Mouse (Mus musculus) ES-E14 (cell line): ENCODE results near the gene Gper1. TPM values are rescaled to one million over a fixed set of nuclear protein-coding genes. Genes with fewer than 3 reads are reported as not detected.

ENCODE experiments used
- DNase-seq: peaks from one replicate; pipeline ENCODE4 v3.0.0-alpha.2; 2013; ENCODE audit warnings: low read depth, low spot score
- H3K27ac ChIP-seq: 2 replicates; pipeline ENCODE4 v1.5.1; 2012; ENCODE audit warnings: low read depth, mild to moderate bottlenecking, low read length, moderate library complexity, mixed read lengths; ENCODE audit not compliant: poor library complexity, insufficient read depth, severe bottlenecking
- H3K36me3 ChIP-seq: 2 replicates; pipeline ENCODE4 v1.6.1; 2012; ENCODE audit warnings: mild to moderate bottlenecking, low read length, moderate library complexity, mixed read lengths; ENCODE audit not compliant: control insufficient read depth, poor library complexity, insufficient read depth, severe bottlenecking
- H3K4me1 ChIP-seq, 2 experiments: fragments of 150-350 bp in 1 of 2; sonication (generic) in 1 of 2; 2 replicates each; pipeline ENCODE4 v1.6.1; 2012; ENCODE audit warnings: low read length in 2 of 2, mild to moderate bottlenecking in 1 of 2, mixed read lengths in 1 of 2; ENCODE audit not compliant: control insufficient read depth in 2 of 2, insufficient read depth in 2 of 2, poor library complexity in 1 of 2
- H3K4me3 ChIP-seq, 2 experiments: fragments of 150-350 bp in 1 of 2; sonication (generic) in 1 of 2; 2 replicates each; pipeline ENCODE4 v1.5.1; 2012; ENCODE audit warnings: low read length in 2 of 2, low read depth in 1 of 2, mild to moderate bottlenecking in 1 of 2, mixed read lengths in 1 of 2; ENCODE audit not compliant: insufficient read depth in 1 of 2, poor library complexity in 1 of 2, severe bottlenecking in 1 of 2
- H3K9ac ChIP-seq: 2 replicates; pipeline ENCODE4 v1.6.1; 2012; ENCODE audit warnings: low read depth, mild to moderate bottlenecking, low read length, mixed read lengths; ENCODE audit not compliant: poor library complexity, insufficient read depth, severe bottlenecking
- H3K9me3 ChIP-seq: fragments of 150-350 bp; sonication (generic); 2 replicates; pipeline ENCODE4 v1.6.1; 2012; ENCODE audit warnings: low read depth, mild to moderate bottlenecking, low read length; ENCODE audit not compliant: control insufficient read depth, insufficient read depth
- CHD2 ChIP-seq: IDR thresholded peaks from 2 replicates; pipeline ENCODE4 v1.6.1; 2014; ENCODE audit warnings: mild to moderate bottlenecking, low read depth, low read length, inconsistent platforms
- HCFC1 ChIP-seq: IDR thresholded peaks from 2 replicates; pipeline ENCODE4 v1.6.1; 2012; ENCODE audit warnings: low read length, inconsistent platforms, borderline replicate concordance; ENCODE audit not compliant: insufficient read depth
- MAFK ChIP-seq: IDR thresholded peaks from 2 replicates; pipeline ENCODE4 v1.6.1; 2014; ENCODE audit warnings: mild to moderate bottlenecking, low read depth, low read length, inconsistent platforms; ENCODE audit not compliant: insufficient read depth
- ZC3H11A ChIP-seq: IDR thresholded peaks from 2 replicates; pipeline ENCODE4 v1.6.1; 2012; ENCODE audit warnings: low read depth, mild to moderate bottlenecking, inconsistent platforms, low read length, borderline replicate concordance
- ZNF384 ChIP-seq: IDR thresholded peaks from 2 replicates; pipeline ENCODE4 v1.6.1; 2012; ENCODE audit warnings: low read depth, low read length, inconsistent platforms
- in situ Hi-C, 2 experiments: fragments of 600-800 bp; cut with MboI; formaldehyde crosslinking; loops; one replicate each; pipeline ENCODE4 v1.15.1; 2025; ENCODE audit warnings: low sequenced_read_pairs in 2 of 2, inconsistent platforms in 1 of 2; ENCODE audit not compliant: unreplicated experiment in 2 of 2
- total RNA-seq: library from RNA; depleted of rRNA; stranded (reverse); fragments of 300-350 nt; gene quantifications from 2 replicates; pipeline ENCODE4 v1.2.3, GENCODE M21; 2012

Gper1 gene
- total RNA-seq, 1 experiment, result 0.27 TPM

DNA sequence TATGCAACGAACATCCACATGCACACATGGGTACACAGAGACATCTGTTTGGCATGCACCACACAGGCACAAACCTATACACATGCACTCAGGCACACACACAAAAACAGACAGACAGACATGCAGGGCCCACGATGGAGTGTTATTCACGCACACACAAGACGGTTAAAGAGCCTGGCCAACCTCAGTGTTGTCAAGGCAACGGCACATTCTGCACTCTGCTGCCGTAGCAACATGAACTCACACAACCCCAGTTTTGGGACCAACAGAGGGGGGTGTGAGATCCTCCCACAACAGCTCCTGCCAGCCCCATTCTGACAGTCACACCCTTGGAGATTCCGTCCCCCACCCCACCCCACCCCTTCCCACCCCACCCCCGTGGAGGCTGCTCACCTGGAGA, 12.0 kb downstream of the Gper1 start:
- Histone ChIP-seq H3K36me3 (peaks cover 2% of the 10 kb centered on the region; the same call in 1 of the 2 replicates), H3K4me1 (no peaks in the 10 kb centered on the region; a peak in 1 of 4 replicates), H3K9me3 (no peaks in the 10 kb centered on the region), H3K27ac (no peak overlapping the region), H3K9ac (no peak overlapping the region), H3K4me3 (no peak overlapping the region)
- no peak for DNase-seq
- in situ Hi-C loops, result no loop called here
- no peak for TF ChIP-seq ZNF384
- no peak for TF ChIP-seq HCFC1
- TF ChIP-seq ZC3H11A, result no peak
- TF ChIP-seq MAFK, result no peak
- TF ChIP-seq CHD2, result no peak

- Histone ChIP-seq H3K4me3 (no peak overlapping the region), H3K4me1 (no peaks in the 10 kb centered on the region; a peak in 1 of 4 replicates), H3K9me3 (no peaks in the 10 kb centered on the region), H3K36me3 (peaks cover 2% of the 10 kb centered on the region; the same call in 1 of the 2 replicates), H3K9ac (no peak overlapping the region), H3K27ac (no peak overlapping the region)
- in situ Hi-C loops, result no loop called here
- no peak for TF ChIP-seq CHD2
- no peak for TF ChIP-seq ZC3H11A
- no peak for TF ChIP-seq ZNF384
- TF ChIP-seq HCFC1, result no peak
- no peak for TF ChIP-seq MAFK
- DNase-seq, result no peak
These were observed 14.8 kb downstream of the Gper1 start for GRCm38 (mm10) chr5:139437769-139438168.

DNA sequence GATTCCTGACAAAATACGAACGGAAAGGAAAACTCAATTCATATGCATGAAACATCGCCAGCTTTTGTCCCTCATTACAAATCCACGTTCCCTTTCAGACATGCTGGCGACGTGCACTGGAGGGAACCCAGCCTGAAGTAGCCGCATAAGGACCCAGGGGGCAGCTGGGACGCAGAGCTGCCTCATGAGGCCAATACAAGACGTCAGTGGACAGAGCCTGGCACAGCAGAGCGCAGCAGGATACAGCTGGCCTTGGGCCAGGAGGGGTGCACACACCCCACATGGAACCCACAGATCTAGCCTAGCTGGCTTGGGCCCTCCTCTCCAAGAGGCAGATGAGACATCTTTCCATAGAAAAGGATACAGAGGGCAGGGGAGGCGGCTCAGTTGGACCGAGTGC, 15.5 kb downstream of the Gper1 start:
- Histone ChIP-seq H3K4me1 (peaks cover 0 to 5% of the 10 kb centered on the region in 2 experiments; a peak in 1 of 4 replicates), H3K4me3 (no peak overlapping the region), H3K9me3 (no peaks in the 10 kb centered on the region), H3K27ac (no peak overlapping the region), H3K36me3 (peaks cover 2% of the 10 kb centered on the region; the same call in 1 of the 2 replicates), H3K9ac (no peak overlapping the region)
- TF ChIP-seq CHD2, result no peak
- in situ Hi-C loops, result no loop called here
- DNase-seq, result no peak

DNA sequence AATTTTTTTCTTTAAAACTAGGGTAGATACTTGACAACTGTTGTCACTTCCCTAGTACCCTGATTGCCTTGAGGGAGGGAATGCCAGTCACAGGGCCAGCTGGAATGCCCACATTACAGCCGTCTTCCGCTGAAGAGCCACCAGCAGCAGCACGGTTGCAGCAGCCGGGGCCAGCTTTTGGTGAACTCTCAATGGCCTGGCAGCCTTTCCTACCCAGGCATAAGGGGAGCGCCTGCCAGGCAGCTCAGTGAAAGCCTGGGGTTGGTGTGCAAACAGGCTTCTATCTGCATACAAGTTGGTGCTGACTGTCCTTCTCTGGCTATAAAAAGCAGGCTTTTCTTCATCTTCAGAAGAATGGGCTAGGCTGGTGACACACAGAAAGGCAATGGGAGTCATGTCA, 17.5 kb downstream of the Gper1 start:
- DNase-seq, result no peak
- no peak for TF ChIP-seq MAFK
- TF ChIP-seq HCFC1, result no peak
- no peak for TF ChIP-seq CHD2
- TF ChIP-seq ZC3H11A, result no peak
- TF ChIP-seq ZNF384, result no peak
- Histone ChIP-seq H3K9me3 (no peaks in the 10 kb centered on the region), H3K4me1 (peaks cover 0 to 13% of the 10 kb centered on the region in 2 experiments; a peak in 2 of 4 replicates), H3K9ac (no peak overlapping the region), H3K4me3 (no peak overlapping the region), H3K36me3 (peaks cover 2% of the 10 kb centered on the region; the same call in 1 of the 2 replicates), H3K27ac (peak overlapping the region; percentile 9; the same call in 1 of the 2 replicates)
- in situ Hi-C loops, result no loop called here
